Mouse (Mus musculus) frontal cortex, postnatal 10 days (tissue): ENCODE data around the gene Gm14459.
"Not testable (repeated sequence)": the region's sequence is repeated elsewhere in the genome, so short reads cannot be mapped to it uniquely, and the experiment has no call there.

Experiments used
- DNase-seq, 2 experiments: peaks; one replicate each; pipeline ENCODE4 v3.0.0; 2022; ENCODE audit warnings: low spot score in 2 of 2, mixed read lengths in 1 of 2

Gm14459 gene

GRCm38 (mm10) chrX:8524854-8525253 is at the start of gene Gm14459:
Gene Gm14459, minus strand, starts transcription at chrX:8524954.
- no peak for DNase-seq

- not testable (repeated sequence) for DNase-seq
Measured at GRCm38 (mm10) chrX:8548155-8548554, 23.4 kb upstream of the Gm14459 start, which contains the start of gene Ssxb6. Gene Ssxb6, minus strand, starts transcription at chrX:8548255.
